Mouse (Mus musculus) stomach, postnatal 0 days (tissue): ENCODE results near the gene Anxa6.

ENCODE experiments used
- CTCF ChIP-seq: IDR thresholded peaks from 2 replicates; pipeline ENCODE4 v1.5.1; 2016; ENCODE audit warnings: antibody characterized with exemption, low read depth, mild to moderate bottlenecking, moderate library complexity
- EP300 ChIP-seq: optimal IDR thresholded peaks from 2 replicates; pipeline ENCODE3; 2016; ENCODE audit warnings: antibody characterized with exemption

GRCm38 (mm10) chr11:55019711-55020110 is 13.5 kb downstream of the Anxa6 start:
- TF ChIP-seq CTCF, result no peak
- TF ChIP-seq EP300, result no peak
